Mouse (Mus musculus) c-Kit-positive CD71-positive TER-119-negative erythroid progenitor cells, embryonic 14.5 days (primary cell): Measurements from ENCODE around the gene Son.
"Not testable (repeated sequence)": the region's sequence is repeated elsewhere in the genome, so short reads cannot be mapped to it uniquely, and the experiment has no call there.

Experiments used
- DNase-seq: peaks from one replicate; pipeline ENCODE4 v3.0.0-alpha.2; 2013; ENCODE audit warnings: low read depth

Son gene

DNA sequence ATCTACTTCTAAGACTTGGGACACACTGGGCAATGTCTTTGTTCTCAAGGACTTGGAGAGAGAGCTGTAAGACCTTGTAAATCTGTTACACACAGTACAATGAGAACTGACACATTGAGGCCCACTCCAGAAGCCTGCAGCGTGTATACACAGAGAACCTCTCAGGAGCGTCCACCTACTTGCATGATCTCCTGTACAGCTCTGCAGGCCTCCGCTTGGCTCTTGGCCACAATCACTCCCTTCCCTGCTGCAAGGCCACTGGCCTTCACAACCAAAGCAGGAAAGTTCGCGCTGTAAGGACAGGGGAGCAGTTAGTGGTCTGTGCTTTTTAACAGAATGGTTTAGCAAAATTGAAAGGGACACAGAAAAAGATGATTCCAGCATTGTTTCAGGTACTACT, 8.1 kb upstream of the Son start:
- DNase-seq, result no peak

DNA sequence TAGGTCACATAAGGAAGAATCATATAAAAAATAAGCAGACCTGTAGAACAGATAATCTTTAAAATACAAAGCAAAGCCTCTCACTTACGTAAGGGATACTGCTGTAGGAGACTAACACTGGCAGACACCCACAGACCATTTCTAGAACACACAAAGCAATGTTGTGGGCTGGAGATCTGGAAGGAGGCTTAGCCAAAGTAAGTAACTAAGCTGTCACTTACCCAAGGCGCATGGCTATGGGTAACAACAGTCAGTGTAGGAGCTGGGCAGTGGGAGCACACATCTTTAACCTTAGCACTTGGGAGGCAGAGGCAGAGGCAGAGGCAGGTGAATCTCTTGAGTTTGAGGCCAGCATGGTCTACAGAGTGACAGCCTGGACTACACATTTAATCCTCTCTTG, 7.7 kb upstream of the Son start:
- no peak for DNase-seq

DNA sequence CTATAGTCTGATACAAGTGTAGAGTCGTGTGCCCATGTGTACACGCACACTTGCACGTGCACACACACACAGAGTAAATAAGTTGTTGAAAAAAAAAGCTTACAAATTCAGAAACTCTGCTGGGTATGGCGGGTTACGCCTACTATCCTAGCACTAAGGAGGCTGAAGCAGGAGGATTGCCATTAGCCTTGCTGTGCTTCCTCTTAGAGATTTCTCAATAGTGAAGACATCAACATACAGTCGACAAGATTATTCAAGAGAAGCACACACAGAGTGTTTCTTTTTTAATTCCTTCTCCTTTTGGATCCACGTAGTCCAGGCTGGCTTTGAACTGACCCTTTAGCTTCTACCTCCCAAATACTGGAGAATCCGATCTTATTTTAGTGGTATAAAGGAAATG, 7.1 kb upstream of the Son start:
- no peak for DNase-seq

DNA sequence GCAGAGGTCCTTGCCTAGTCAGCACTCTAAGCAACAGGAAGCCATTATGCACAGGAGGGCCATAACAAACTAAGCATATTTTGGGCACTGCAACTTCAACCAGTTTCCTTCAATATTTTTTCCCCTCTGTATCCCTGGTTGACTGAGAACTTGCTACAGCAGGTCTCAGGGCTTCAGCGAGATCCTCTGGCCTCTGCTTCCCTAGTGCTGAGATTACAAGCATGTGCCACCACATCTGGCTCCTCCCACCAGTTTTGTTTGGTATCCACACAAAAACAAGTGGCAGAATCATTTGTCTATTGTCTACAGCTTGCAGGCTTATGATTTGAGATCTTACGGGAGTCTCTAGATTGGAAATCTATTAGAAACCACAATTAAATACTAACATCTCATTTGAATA, 2.4 kb upstream of the Son start:
- DNase-seq, result no peak

DNA sequence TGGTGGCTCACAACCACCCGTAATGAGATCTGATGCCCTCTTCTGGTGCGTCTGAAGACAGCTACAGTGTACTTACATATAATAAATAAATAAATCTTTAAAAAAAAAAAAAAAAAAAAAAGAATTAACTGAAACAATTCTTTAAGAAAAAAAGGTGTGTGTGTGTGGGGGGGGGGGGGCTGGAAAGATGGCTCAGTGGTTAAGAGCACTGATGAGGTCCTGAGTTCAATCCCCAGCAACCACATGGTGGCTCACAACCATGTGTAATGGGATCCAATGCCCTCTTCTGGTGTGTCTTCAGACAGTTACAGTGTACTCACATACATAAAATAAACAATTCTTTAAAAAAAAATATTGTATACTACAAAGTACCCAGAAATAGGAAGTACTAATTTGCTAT, 1.9 kb upstream of the Son start:
- DNase-seq, result not testable (repeated sequence)

DNA sequence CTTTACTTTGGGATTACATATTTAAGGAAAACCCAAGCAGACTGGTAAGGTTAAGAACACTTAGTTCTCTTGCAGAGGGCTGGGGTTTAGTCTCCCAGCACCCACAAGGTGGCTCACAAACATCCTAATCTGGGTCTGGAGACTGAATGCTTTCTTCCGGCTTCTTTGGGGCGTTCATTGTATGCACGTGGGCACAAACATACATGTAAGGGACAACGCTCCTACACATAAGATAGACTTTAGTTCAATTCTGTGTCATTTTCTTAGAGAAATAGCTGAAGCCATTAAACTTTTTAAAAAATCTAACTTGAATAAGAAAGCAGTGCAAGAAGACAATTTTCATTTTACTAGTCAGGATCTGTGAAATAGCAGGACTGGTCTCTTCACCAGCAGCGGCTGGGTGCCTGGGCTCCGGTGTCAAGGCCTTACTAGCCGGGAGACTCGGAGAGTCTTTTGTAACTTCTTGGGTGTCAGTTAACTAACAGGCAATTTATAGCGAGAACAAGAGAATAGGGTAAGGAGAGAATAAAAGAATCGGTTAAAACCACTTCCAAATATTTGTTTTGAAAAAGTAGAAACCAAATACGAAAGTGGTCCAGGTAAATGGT, 1.2 kb upstream of the Son start:
- peak; percentile 72 for DNase-seq

DNA sequence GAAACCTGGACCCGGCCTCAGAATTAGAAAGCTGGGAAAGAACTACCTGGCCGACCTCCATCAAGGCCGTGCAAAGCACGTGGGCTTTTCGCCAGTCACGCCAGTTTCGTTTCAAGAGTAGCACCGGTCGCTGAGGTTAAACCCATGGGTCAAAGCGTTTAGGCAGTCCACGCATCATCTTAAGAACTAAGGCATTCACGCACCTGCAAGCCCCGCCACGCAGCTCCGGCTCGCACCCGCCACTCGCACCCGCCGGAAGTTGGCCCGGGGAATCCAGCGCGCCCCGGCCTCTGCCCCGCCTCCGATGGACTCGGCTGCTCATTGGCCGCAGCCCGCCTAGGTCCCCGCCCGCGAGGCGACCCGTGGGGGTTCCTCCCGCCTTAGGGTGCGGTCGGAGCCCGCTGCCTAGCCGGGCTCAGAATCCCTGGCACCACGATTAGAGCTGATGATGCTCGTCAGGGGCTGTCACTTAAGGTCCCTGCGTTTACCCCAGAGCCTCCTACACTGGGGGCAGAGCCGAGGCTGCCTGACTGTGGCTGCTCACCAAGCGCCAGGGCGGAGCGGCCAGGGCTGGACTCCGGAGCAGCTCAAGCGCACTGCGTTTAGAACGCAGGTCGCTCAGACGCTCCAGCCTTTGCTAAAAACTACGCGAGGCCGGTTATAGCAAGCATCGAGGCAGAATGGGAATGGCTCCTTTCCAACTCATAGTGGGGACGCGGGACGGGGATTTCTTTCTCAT, 456 bp upstream of the Son start, which contains the start of gene Gart:
Gene Gart, minus strand, starts transcription at position 272 of the 739 bp plus-strand sequence.
- peak; percentile 87 for DNase-seq

DNA sequence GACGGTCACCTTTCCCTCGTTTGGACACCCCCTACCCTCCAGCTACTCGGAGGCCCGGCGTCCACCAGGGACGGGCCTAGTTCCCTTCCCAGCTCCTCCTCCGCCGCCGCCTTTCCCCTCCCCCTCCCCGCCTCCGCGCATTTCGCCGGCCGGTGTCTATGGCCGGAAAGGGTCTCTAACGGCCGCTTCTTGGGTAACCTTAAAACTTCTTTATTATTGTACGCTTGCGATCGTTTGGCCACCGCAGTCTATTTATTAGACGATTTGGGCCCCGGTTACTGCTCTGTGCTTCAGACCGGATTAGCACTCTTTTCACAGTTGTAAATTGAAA, 879 bp downstream of the Son start:
- peak; percentile 60 for DNase-seq

DNA sequence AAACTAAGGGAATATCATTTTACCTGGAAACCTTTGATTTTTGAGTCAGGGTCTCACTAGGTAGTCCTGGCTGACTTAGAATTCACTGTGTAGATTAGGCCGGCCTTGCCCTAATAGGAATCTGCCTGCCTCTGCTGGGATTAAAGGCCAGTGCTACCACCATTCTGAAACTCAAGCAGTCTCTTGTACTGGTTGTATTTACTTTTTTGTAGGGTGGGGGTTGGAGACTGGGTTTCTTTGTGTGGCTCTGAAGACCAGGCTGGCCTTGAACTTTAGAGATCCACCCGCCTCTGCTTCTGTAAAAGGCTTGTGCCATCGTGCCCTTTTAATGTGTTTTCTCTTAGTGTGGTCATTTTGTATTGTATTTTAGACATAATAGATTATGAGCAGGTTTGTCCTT, 1.9 kb downstream of the Son start:
- DNase-seq, result no peak

DNA sequence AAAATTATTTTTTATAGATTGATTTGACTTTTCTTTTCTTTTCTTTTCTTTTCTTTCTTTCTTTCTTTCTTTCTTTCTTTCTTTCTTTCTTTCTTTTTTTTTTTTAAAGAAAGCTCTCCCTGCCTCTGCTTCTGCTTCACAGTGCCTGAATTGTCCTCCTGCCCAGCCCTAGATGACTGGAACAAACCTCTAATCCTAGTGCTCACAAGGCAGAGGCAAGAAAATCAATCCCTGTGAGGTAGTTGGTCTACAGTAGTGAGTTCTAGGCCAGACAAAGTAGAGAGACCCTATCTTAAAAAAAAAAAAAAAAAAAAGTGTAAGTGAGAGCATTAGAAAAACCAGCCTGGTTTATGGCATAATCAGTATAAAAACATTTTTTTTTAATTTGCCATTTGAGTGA, 2.5 kb downstream of the Son start:
- DNase-seq, result no peak

DNA sequence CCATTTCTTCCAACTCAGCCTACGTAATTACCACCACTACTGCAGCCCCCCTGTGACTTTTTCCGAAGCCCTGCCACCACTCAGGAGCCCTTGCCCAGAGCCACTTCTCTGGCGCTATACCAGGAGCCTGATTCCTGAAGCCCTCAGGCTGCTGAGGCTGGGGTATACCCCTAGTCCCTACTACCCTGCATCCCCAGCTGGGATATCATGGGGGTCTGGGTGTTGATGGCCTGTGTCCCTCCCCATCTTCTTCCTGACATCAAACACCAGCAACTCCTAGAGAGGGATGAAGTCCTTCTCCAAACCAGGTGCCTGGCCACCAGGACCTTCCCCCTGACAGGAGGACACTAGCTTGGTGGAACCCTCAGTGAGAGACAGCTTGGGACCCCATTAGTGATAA, 4.9 kb downstream of the Son start:
- DNase-seq, result no peak

DNA sequence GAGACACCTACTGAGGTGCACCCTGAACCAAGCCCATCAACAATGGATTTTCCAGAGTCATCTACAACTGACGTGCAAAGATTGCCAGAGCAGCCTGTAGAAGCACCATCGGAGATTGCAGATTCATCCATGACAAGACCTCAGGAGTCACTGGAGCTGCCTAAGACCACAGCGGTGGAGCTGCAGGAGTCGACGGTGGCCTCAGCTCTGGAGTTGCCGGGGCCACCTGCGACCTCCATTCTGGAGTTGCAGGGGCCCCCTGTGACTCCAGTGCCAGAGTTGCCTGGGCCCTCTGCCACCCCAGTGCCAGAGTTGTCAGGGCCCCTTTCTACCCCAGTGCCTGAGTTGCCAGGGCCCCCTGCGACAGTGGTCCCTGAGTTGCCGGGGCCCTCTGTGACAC, 8.0 kb downstream of the Son start:
- DNase-seq, result no peak

DNA sequence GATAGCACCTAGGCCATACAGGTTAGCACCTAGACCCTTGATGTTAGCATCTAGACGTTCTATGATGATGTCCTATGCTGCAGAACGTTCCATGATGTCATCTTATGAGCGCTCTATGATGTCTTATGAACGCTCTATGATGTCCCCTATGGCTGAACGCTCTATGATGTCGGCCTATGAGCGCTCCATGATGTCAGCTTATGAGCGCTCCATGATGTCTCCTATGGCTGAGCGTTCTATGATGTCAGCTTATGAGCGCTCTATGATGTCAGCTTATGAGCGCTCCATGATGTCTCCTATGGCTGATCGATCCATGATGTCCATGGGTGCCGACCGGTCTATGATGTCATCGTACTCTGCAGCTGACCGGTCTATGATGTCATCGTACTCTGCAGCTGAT, 10.0 kb downstream of the Son start:
- no peak for DNase-seq

DNA sequence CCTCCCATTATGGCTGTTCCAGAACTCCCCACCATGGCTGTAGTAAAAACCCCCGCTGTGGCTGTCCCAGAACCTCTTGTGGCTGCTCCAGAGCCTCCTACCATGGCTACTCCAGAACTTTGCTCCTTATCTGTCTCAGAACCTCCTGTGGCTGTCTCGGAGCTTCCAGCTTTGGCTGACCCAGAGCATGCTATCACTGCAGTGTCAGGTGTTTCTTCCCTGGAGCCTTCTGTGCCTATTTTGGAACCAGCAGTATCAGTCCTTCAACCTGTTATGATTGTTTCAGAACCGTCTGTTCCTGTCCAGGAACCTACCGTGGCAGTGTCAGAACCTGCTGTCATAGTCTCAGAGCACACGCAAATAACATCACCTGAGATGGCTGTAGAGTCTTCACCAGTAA, 11.2 kb downstream of the Son start:
- no peak for DNase-seq

DNA sequence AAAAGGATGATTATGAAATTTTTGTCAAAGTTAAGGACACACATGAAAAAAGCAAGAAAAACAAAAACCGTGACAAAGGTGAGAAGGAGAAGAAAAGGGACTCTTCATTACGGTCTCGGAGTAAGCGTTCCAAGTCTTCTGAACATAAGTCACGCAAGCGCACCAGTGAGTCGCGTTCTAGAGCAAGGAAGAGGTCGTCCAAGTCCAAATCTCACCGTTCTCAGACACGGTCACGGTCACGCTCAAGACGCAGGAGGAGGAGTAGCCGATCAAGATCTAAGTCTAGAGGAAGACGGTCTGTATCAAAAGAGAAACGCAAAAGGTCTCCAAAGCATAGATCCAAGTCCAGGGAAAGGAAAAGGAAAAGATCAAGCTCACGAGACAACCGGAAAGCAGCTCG, 12.5 kb downstream of the Son start:
- no peak for DNase-seq

DNA sequence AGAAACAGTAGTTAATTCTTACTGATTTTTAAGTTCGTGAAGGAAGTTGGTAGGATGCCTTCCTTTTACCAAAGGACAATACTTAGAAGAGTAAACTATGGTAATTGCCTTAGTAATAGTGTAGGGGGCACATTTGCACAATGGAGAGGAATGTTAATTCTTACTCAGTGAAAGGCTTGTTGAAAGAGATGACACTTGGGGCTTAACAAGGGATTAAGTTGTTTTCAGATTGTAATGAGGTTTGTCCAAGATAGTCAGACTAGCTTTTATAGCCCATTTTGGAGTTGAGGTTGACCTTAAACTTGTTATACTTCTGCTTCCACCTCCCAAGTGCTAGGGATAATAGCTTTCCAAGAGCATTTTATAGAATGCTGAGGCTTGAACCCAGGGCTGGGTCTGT, 14.1 kb downstream of the Son start:
- no peak for DNase-seq

DNA sequence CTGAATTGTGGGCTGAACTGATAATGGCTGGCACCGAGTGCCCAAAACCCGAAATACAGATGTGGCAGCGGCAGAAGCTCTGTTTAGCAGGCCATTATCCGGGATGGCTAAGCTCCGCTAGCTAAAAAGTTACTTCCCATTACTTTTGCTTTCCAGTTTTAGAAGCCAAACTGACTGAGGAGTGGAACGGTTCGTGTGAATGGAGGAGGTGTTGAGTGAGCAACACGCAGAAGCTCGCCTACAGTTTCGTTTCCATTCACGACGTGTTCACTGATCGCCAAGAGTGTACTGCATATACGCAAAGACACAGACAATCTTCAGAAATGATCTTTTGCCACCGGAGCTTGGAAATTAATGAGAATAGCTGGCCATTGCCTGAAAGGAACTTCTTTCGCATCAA, 15.0 kb downstream of the Son start:
- no peak for DNase-seq

DNA sequence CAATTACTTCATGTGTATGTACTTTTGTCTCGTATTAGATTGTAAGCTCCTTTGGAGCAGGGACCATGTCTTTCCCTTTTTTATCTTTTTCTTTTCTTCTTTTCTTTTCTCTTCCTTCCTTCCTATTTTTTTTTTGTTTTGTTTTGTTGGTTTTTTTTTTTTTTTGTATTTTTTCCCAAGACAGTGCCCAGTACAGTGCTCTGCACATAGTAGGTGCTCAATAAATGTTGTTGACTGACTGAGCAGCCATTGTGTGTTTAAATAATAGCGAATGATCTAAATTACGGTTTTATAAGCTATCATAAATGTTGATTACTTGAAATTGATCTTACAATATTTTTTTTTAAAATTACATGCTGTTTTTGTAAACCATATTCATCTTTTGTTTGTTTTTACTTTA, 16.5 kb downstream of the Son start:
- DNase-seq, result no peak

DNA sequence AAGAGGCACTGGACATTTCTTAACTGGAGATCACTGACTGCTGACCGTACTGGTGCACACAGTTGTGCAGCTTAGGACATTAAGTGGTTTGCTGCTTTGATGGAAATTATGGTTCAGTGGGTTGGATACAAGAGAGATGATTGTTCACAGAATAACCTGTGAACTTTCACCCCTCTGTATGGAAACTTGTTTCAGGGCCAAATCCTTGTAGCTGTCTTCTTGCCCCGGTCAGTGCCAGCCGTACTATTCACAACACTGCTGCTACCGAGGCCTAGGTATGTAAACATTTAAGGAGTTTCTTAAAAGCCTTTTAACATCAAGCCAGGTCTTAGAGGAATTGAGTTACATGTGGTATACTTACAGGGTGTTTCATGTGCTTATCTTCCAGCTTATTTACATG, 27.2 kb downstream of the Son start:
- DNase-seq, result no peak

DNA sequence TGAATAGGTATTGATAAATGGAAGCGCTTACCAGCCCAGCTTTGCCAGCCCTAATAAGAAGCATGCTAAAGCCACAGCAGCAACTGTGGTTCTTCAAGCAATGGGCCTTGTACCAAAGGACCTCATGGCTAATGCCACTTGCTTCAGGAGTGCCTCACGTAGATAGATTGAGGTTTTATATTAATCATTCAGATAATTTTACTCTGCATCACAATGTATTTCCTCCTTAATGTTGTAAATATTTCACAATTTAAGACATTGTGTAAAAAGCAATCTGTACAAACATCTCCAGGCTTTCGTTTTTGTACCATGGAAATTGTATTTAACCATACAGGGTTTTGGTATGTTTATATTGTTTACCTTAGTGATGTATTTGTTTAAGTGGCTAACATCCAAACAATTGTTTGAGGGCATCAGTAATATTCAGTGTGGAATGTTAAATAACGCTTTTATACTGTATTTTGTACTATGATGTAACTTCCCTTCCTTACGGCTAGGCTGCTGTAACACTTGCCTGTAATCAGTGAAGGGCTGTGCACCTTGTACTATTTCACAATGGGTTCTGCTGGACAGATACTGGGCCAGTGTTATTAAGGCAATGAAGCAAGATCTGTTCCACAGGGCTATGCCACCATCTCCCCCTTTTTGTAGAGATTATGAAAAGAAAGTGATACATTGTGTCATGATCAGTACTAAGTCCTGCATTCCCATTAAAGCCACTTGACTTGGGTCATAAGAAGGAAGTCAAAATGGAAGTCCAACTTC, 31.0 kb downstream of the Son start:
- DNase-seq, result no peak

DNA sequence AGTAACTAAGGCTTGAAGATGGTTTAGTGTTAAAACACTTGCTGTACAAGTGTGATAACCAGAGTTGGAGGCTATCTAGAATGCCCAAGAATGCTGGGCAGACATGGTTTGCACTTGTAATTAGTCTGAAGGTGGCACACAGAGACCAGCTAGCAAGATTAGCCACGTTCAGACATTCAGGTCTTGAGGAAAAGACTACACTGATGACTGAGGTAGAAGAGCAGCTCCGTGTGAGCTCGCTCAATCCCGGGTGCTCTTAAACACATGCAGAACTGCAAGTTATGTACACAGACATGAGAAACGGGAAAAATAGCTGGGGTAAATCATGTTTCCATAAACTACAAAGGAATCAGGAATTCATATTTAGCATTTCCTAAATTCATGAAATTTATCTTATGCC, 33.4 kb downstream of the Son start:
- DNase-seq, result no peak

DNA sequence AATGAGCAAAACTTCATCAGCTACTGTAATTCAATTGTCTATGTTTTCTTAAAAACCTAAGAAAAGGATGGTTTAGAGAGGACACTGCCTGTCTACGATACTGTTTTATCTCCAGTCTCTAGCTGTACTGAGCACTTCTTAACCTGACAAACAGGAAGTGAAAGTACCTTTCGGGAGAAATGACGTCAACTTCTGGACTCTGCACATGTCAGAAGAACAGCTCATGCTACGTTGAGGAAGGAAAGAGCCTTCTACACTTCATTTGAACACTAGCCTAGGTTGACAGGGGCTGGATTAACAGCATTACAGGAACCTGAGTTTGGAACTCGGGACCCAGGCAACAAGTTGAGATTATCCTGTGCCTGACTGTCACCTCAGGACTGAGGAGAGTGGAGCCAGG, 38.2 kb downstream of the Son start:
- DNase-seq, result no peak

DNA sequence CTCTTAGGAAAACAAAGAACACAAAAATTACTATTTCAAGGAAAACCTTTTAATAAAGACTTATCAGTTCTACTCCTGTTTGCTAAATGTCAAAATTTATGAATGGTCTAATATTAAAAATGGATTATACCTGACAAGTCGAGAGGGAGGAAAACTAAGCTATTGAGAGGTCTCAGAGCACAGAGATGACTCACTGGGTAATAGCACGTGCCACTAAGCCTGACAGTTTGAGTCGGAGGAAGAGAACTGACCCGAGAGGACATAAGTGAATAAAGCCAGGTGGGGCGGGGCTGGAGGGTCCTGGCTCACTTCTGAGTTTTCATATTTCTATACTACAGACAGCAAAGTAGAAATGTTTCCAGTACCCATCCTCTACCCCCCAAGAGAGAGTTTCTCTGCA, 39.1 kb downstream of the Son start:
- no peak for DNase-seq
